Mouse (Mus musculus) gastrocnemius, adult 18-20 months (tissue): ENCODE measurements around the gene Nosip. TPM values are rescaled to one million over a fixed set of nuclear protein-coding genes. Genes with fewer than 3 reads are reported as not detected.

Source experiments
- DNase-seq: peaks from one replicate; pipeline ENCODE4 v3.0.0; 2021; ENCODE audit warnings: low spot score
- total RNA-seq, 2 experiments: library from RNA; stranded (reverse); gene quantifications; 2 replicates each; pipeline ENCODE4 v1.2.3; 2021

The Nosip gene
- total RNA-seq, 2 experiments from 2014 or later: 27.9 to 28.3 TPM

GRCm38 (mm10) chr7:45056972-45057348, 5.3 kb upstream of the Nosip start:
- no peak for DNase-seq

- no peak for DNase-seq
These were observed 3.3 kb upstream of the Nosip start for GRCm38 (mm10) chr7:45058607-45059571.

- DNase-seq: no peak
These were observed 1.6 kb upstream of the Nosip start for GRCm38 (mm10) chr7:45060632-45061122.

GRCm38 (mm10) chr7:45061532-45062075, 625 bp upstream of the Nosip start:
- no peak for DNase-seq

GRCm38 (mm10) chr7:45067190-45067999, 5.2 kb downstream of the Nosip start:
- no peak for DNase-seq

GRCm38 (mm10) chr7:45068000-45068318, 5.7 kb downstream of the Nosip start:
- DNase-seq: peak; percentile 63

GRCm38 (mm10) chr7:45069671-45070070, 7.4 kb downstream of the Nosip start:
- DNase-seq: no peak

GRCm38 (mm10) chr7:45072230-45072629, 10.0 kb downstream of the Nosip start:
- DNase-seq: no peak

- DNase-seq: no peak
These were observed 11.0 kb downstream of the Nosip start for GRCm38 (mm10) chr7:45073171-45073707.

- no peak for DNase-seq
These were observed 11.7 kb downstream of the Nosip start for GRCm38 (mm10) chr7:45073949-45074348.

GRCm38 (mm10) chr7:45075405-45075804, 13.2 kb downstream of the Nosip start:
- DNase-seq: peak; percentile 61

- no peak for DNase-seq
These were observed 14.3 kb downstream of the Nosip start for GRCm38 (mm10) chr7:45076501-45076900.

- no peak for DNase-seq
These were observed 15.1 kb downstream of the Nosip start for GRCm38 (mm10) chr7:45077322-45077721.

GRCm38 (mm10) chr7:45077829-45078228, 15.6 kb downstream of the Nosip start:
- DNase-seq: no peak

- peak; percentile 79 for DNase-seq
These were observed 16.3 kb downstream of the Nosip start for GRCm38 (mm10) chr7:45078513-45078912.

GRCm38 (mm10) chr7:45079856-45080255, 17.6 kb downstream of the Nosip start:
- DNase-seq: peak; percentile 92

- no peak for DNase-seq
These were observed 18.8 kb downstream of the Nosip start for GRCm38 (mm10) chr7:45081016-45081415.

GRCm38 (mm10) chr7:45082401-45083299, 20.4 kb downstream of the Nosip start:
- peak; percentile 47 for DNase-seq

- DNase-seq: no peak
These were observed 21.2 kb downstream of the Nosip start for GRCm38 (mm10) chr7:45083300-45083890.

GRCm38 (mm10) chr7:45086084-45086483, 23.9 kb downstream of the Nosip start:
- no peak for DNase-seq
